Mouse (Mus musculus): ENCODE measurements at regions not wholly inside any gene's neighbourhood (a gene's known extent, or its start where the extent isn't known, plus 50 kb on each side); places are given as distances from the start of the nearest gene placed in this dataset. TPM values are rescaled to one million over a fixed set of nuclear protein-coding genes. Genes with fewer than 3 reads are reported as not detected.

DNA sequence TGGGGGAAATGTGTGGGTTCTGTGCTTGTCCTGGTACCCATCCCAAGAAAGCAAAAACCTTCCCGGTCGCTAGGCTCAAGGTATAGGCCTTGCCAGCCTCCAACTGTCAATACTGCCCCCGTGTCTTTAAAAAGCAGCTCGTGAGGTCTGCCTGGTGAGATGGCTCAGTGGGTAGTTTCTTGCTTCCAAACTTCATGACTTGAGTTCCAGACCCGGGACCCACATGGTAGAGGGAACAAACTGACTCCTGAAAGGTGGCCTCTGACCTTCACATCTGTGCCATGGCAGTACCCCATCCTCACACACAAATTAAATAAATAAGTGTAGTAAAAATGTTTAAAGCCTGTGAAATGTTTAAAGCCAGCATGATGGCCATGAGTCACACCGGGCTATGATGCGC, 52.6 kb upstream of the Dlk1 start:
- DNase-seq (ENCODE audit: low spot score) (no peak), ATAC-seq (ENCODE audit: low FRiP score, low read depth) (no peak)
- peaks cover 47% of the 10 kb centered on the region for H3K4me1 ChIP-seq (ENCODE audit: control insufficient read depth, insufficient read depth, low read length)
- TF ChIP-seq POLR2A (IDR thresholded peaks at IDR 0.05; ENCODE audit: borderline replicate concordance, extremely low read depth, insufficient read depth, insufficient read length): no peak
- no peak overlapping the region for H3K4me3 ChIP-seq (replicated peaks; ENCODE audit: low read length)
- 0 out of 2 replicates have a peak overlapping the region, but pooled peaks have one; percentile 50 for H3K27ac ChIP-seq (replicated peaks; ENCODE audit: low read depth, low read length)
- no peak overlapping the region for H3K9ac ChIP-seq (ENCODE audit: low read depth, low read length, severe bottlenecking)
- WGBS: 58% methylated on average over 7 of the region's 7 CpGs
- H3K4me2 ChIP-seq (replicated peaks; ENCODE audit: low read depth, low read length, severe bottlenecking): no peak overlapping the region
- no peaks in the 10 kb centered on the region for H3K27me3 ChIP-seq (ENCODE audit: control insufficient read depth, insufficient read depth, low read length)
- no peaks in the 10 kb centered on the region for H3K36me3 ChIP-seq (ENCODE audit: control insufficient read depth, insufficient read depth, low read length)
- no peaks in the 10 kb centered on the region for H3K9me3 ChIP-seq (ENCODE audit: control insufficient read depth, low read length)

DNA sequence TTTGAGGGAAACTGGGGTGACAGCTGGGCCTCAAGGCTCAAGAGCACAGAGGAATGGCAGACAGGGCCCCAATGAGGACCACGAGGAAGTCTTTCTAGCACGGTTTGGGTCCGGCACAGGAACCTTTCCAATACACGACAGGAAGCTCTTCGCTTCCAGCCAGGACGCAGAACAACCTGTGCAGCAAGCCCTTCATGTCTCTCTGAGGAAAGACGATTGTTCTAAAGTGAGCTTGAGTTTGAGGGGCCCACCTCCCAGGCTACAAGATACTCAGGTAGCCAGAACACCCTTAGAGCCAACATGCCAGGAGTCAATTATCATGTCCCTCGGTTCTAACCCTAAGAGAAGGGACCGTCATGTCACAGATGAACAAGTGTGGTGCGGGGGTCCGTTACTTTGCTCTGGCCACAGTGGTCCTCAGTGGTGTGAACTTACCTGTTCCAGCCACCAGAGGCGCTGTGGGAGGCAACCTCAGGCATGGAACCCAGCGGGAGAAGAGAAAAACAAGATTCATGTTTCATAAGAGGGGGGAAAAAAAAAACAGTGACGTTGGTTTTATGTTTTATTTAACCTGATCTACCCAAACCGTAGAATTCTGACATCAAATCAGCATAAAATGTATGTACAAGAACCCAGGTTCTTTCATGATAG, 51.6 kb upstream of the Dlk1 start:
- peaks cover 47% of the 10 kb centered on the region for H3K4me1 ChIP-seq (ENCODE audit: control insufficient read depth, insufficient read depth, low read length)
- ATAC-seq (ENCODE audit: low FRiP score, low read depth) (no peak), DNase-seq (ENCODE audit: low spot score) (no peak)
- no peaks in the 10 kb centered on the region for H3K27me3 ChIP-seq (ENCODE audit: control insufficient read depth, insufficient read depth, low read length)
- no peak overlapping the region for H3K4me2 ChIP-seq (replicated peaks; ENCODE audit: low read depth, low read length, severe bottlenecking)
- WGBS: 49% methylated on average over 15 of the region's 15 CpGs
- H3K9me3 ChIP-seq (ENCODE audit: control insufficient read depth, low read length): no peaks in the 10 kb centered on the region
- no peak for TF ChIP-seq POLR2A (IDR thresholded peaks at IDR 0.05; ENCODE audit: borderline replicate concordance, extremely low read depth, insufficient read depth, insufficient read length)
- H3K36me3 ChIP-seq (ENCODE audit: control insufficient read depth, insufficient read depth, low read length): no peaks in the 10 kb centered on the region
- peak overlapping the region; percentile 77; the same call in 1 of the 2 replicates for H3K27ac ChIP-seq (replicated peaks; ENCODE audit: low read depth, low read length)
- H3K4me3 ChIP-seq (replicated peaks; ENCODE audit: low read length): no peak overlapping the region
- H3K9ac ChIP-seq (ENCODE audit: low read depth, low read length, severe bottlenecking): no peak overlapping the region

DNA sequence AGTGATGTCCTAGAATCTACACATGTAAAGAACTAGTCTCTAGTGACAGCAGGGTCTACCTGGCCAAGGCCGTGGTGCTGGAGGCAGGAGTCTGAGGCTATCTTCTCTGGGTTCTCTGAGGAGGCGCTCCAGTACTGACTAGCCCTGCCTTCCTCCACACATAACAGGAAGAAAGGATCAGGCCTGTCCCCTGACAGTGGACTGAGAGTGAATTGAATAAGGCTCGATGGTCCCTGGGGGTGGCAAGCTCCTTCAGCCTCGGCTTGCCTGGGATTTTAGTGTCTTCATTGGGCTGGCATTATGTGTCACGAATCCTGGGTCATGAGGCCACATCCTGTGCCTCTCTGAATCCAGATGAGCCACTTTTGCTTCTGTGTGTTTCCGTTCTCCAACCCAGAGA, 50.9 kb upstream of the Dlk1 start:
- 58% methylated on average over 6 of the region's 6 CpGs for WGBS
- peaks cover 47% of the 10 kb centered on the region for H3K4me1 ChIP-seq (ENCODE audit: control insufficient read depth, insufficient read depth, low read length)
- H3K27me3 ChIP-seq (ENCODE audit: control insufficient read depth, insufficient read depth, low read length): no peaks in the 10 kb centered on the region
- peak overlapping the region; percentile 77 for H3K27ac ChIP-seq (replicated peaks; ENCODE audit: low read depth, low read length)
- H3K9ac ChIP-seq (ENCODE audit: low read depth, low read length, severe bottlenecking): no peak overlapping the region
- DNase-seq (ENCODE audit: low spot score) (no peak), ATAC-seq (ENCODE audit: low FRiP score, low read depth) (no peak)
- TF ChIP-seq POLR2A (IDR thresholded peaks at IDR 0.05; ENCODE audit: borderline replicate concordance, extremely low read depth, insufficient read depth, insufficient read length): no peak
- no peaks in the 10 kb centered on the region for H3K9me3 ChIP-seq (ENCODE audit: control insufficient read depth, low read length)
- no peak overlapping the region for H3K4me3 ChIP-seq (replicated peaks; ENCODE audit: low read length)
- no peaks in the 10 kb centered on the region for H3K36me3 ChIP-seq (ENCODE audit: control insufficient read depth, insufficient read depth, low read length)
- no peak overlapping the region for H3K4me2 ChIP-seq (replicated peaks; ENCODE audit: low read depth, low read length, severe bottlenecking)

- ATAC-seq (ENCODE audit: low FRiP score, low read depth) (peak; percentile 87), DNase-seq (ENCODE audit: low spot score) (peak; percentile 88)
- H3K4me3 ChIP-seq (replicated peaks; ENCODE audit: low read length): no peak overlapping the region
- WGBS: 26% methylated on average over 9 of the region's 9 CpGs
- no peak overlapping the region for H3K9ac ChIP-seq (ENCODE audit: low read depth, low read length, severe bottlenecking)
- H3K27ac ChIP-seq (replicated peaks; ENCODE audit: low read depth, low read length): peak overlapping the region; percentile 77
- no peaks in the 10 kb centered on the region for H3K27me3 ChIP-seq (ENCODE audit: control insufficient read depth, insufficient read depth, low read length)
- TF ChIP-seq POLR2A (IDR thresholded peaks at IDR 0.05; ENCODE audit: borderline replicate concordance, extremely low read depth, insufficient read depth, insufficient read length): no peak
- H3K9me3 ChIP-seq (ENCODE audit: control insufficient read depth, low read length): no peaks in the 10 kb centered on the region
- H3K36me3 ChIP-seq (ENCODE audit: control insufficient read depth, insufficient read depth, low read length): no peaks in the 10 kb centered on the region
- peaks cover 51% of the 10 kb centered on the region for H3K4me1 ChIP-seq (ENCODE audit: control insufficient read depth, insufficient read depth, low read length)
- no peak overlapping the region for H3K4me2 ChIP-seq (replicated peaks; ENCODE audit: low read depth, low read length, severe bottlenecking)
Measured at GRCm38 (mm10) chr12:109402226-109402625, 50.4 kb upstream of the Dlk1 start.

Small RNA genes lying in the stretch of these regions (microRNA-seq; reads per million reads assigned to microRNA genes)
- gene Gm22234 (not detected), gene Gm25297 (not detected)
